Mouse (Mus musculus): ENCODE results near the gene Olfr827.

- no peak for TF ChIP-seq POLR2A (IDR thresholded peaks at IDR 0.05; ENCODE audit: borderline replicate concordance, extremely low read depth, insufficient read depth, insufficient read length, poor library complexity, severe bottlenecking)
- TF ChIP-seq CTCF (IDR thresholded peaks at IDR 0.05; ENCODE audit: borderline replicate concordance, extremely low read depth, insufficient read depth, insufficient read length), result no peak
Measured at GRCm38 (mm10) chr10:130232117-130232516, 17.9 kb upstream of the Olfr827 start.
